In genomic region chr4:145025409-145025762, GRCm38 (mm10) we compare ENCODE assay signal across 9 mouse cellular contexts.
DNase-seq lines count a peak whose midpoint lies in the region; ATAC-seq lines count a peak whose summit lies in the region.
"Had no signal": no experiment of that assay in that cellular context is flagged by ENCODE, and none has a peak within 500 bp of the region (broad histone marks: within the 10 kb centered on the region; RNA-seq: fewer than 3 reads in every experiment).

No protein-coding gene starts in this region.

- no peak overlapping the region for H3K4me2 ChIP-seq in kidney, embryonic 14.5 days (replicated peaks; ENCODE audit: low read depth, low read length)
- no peak overlapping the region for H3K4me2 ChIP-seq in stomach, embryonic 16.5 days (ENCODE audit: low read depth, low read length)

- no peak overlapping the region for H3K4me3 ChIP-seq in kidney, embryonic 14.5 days (ENCODE audit: low read length)
- no peak overlapping the region for H3K4me3 ChIP-seq in stomach, embryonic 16.5 days (replicated peaks; ENCODE audit: low read length)

- no peaks in the 10 kb centered on the region; the same call in 1 of the 2 replicates for H3K36me3 ChIP-seq in kidney, embryonic 14.5 days (ENCODE audit: control insufficient read depth, insufficient read depth, low read length)
- no peaks in the 10 kb centered on the region for H3K36me3 ChIP-seq in stomach, embryonic 16.5 days (ENCODE audit: control insufficient read depth, insufficient read depth, low read length)

- no peaks in the 10 kb centered on the region for H3K27me3 ChIP-seq in kidney, embryonic 14.5 days (ENCODE audit: control insufficient read depth, insufficient read depth, low read length)
- H3K27me3 ChIP-seq in stomach, embryonic 16.5 days (ENCODE audit: control insufficient read depth, insufficient read depth, low read length) = no peaks in the 10 kb centered on the region
- H3K27me3 ChIP-seq: Patski had no signal

- ATAC-seq in erythroid progenitor cell, adult 5-6 weeks (replicated peaks; ENCODE audit: low FRiP score, poor library complexity, severe bottlenecking) = 0 out of 2 replicates have a peak, but pooled peaks have one; percentile 13
- ATAC-seq in kidney, embryonic 14.5 days (ENCODE audit: low FRiP score, low TSS enrichment) = no peak
- ATAC-seq in stomach, embryonic 16.5 days (ENCODE audit: insufficient read depth, low FRiP score) = no peak
- ATAC-seq: Patski had no signal

- H3K9me3 ChIP-seq in kidney, embryonic 14.5 days (ENCODE audit: control insufficient read depth, low read length) = no peaks in the 10 kb centered on the region
- no peaks in the 10 kb centered on the region for H3K9me3 ChIP-seq in stomach, embryonic 16.5 days (replicated peaks; ENCODE audit: control insufficient read depth, low read length)

- peaks cover 62% of the 10 kb centered on the region for H3K4me1 ChIP-seq in kidney, embryonic 14.5 days (ENCODE audit: control insufficient read depth, insufficient read depth, low read length)
- peaks cover 34% of the 10 kb centered on the region for H3K4me1 ChIP-seq in stomach, embryonic 16.5 days (ENCODE audit: control insufficient read depth, insufficient read depth, low read length)

- 41% methylated on average over 7 of the region's 7 CpGs for WGBS in kidney, embryonic 14.5 days
- 52% methylated on average over 7 of the region's 7 CpGs for WGBS in stomach, embryonic 16.5 days

- peak overlapping the region; percentile 89 for H3K27ac ChIP-seq in kidney, embryonic 14.5 days (ENCODE audit: low read depth, low read length)
- peak overlapping the region; percentile 28 for H3K27ac ChIP-seq in stomach, embryonic 16.5 days (ENCODE audit: low read length)

- H3K9ac ChIP-seq in kidney, embryonic 14.5 days (ENCODE audit: low read depth, low read length) = no peak overlapping the region
- peak overlapping the region; percentile 43 for H3K9ac ChIP-seq in stomach, embryonic 16.5 days (ENCODE audit: low read length)

- peak; percentile 31 to 36 for DNase-seq in layer of hippocampus, postnatal 36 days
- no peak for DNase-seq in layer of hippocampus, adult 18-20 months (ENCODE audit: low spot score in 2 of 2)
- DNase-seq in cerebellum, adult 11-12 months = peak; percentile 81
- DNase-seq in spleen, postnatal 36 days (ENCODE audit: low spot score in 2 of 2) = no peak
- no peak for DNase-seq in natural killer cell, adult 2 months (ENCODE audit: low spot score in 2 of 2)

Comparison
In these comparisons a context has a peak if more than half of its experiments do, and no peak if none do; other contexts are left out.
1. DNase-seq: peak in layer of hippocampus, postnatal 36 days (2 of 2) and cerebellum, adult 11-12 months (single experiment); none in layer of hippocampus, adult 18-20 months (0 of 2), spleen, postnatal 36 days (0 of 2) and natural killer cell, adult 2 months (0 of 2).